In genomic region chr10:105417845-105418383, GRCm38 (mm10) we compare ENCODE assay signal across 14 mouse cellular contexts.
DNase-seq lines count a peak whose midpoint lies in the region; ATAC-seq lines count a peak whose summit lies in the region.
"Had no signal": no experiment of that assay in that cellular context is flagged by ENCODE, and none has a peak within 500 bp of the region (broad histone marks: within the 10 kb centered on the region; RNA-seq: fewer than 3 reads in every experiment).

No protein-coding gene starts in this region.

- peak overlapping the region; percentile 0; the same call in 1 of the 2 replicates for H3K4me2 ChIP-seq in heart, embryonic 15.5 days
- no peak overlapping the region for H3K4me2 ChIP-seq in neural tube, embryonic 15.5 days
- H3K4me2 ChIP-seq in liver, embryonic 12.5 days: peak overlapping the region; percentile 49
- no peak overlapping the region for H3K4me2 ChIP-seq in stomach, embryonic 15.5 days
- H3K4me2 ChIP-seq: forebrain, embryonic 12.5 days; midbrain, embryonic 12.5 days had no signal

- H3K4me3 ChIP-seq in heart, embryonic 15.5 days: no peak overlapping the region
- H3K4me3 ChIP-seq in neural tube, embryonic 15.5 days (replicated peaks): no peak overlapping the region
- H3K4me3 ChIP-seq in liver, embryonic 12.5 days: no peak overlapping the region
- no peak overlapping the region for H3K4me3 ChIP-seq in stomach, embryonic 15.5 days (replicated peaks)
- H3K4me3 ChIP-seq: forebrain, embryonic 12.5 days; midbrain, embryonic 12.5 days had no signal

- intact Hi-C loops in heart, postnatal 14 days (cut with DNase I): no loop called here

- H3K27me3 ChIP-seq in heart, embryonic 15.5 days: no peaks in the 10 kb centered on the region
- H3K27me3 ChIP-seq in neural tube, embryonic 15.5 days (replicated peaks): no peaks in the 10 kb centered on the region
- H3K27me3 ChIP-seq in liver, embryonic 12.5 days (replicated peaks): no peaks in the 10 kb centered on the region
- no peaks in the 10 kb centered on the region for H3K27me3 ChIP-seq in stomach, embryonic 15.5 days (replicated peaks)
- H3K27me3 ChIP-seq: midbrain, embryonic 12.5 days had no signal

- no peak for DNase-seq in heart, postnatal 14 days
- peak; percentile 10 for DNase-seq in neural tube, embryonic 10.5 days (ENCODE audit: extremely low spot score, low spot score)
- DNase-seq in urinary bladder, postnatal 14 days (ENCODE audit: low spot score): no peak
- no peak for DNase-seq in urinary bladder, adult 18-20 months (ENCODE audit: low spot score in 2 of 2)
- DNase-seq: cerebellum, postnatal 14 days; heart, postnatal 10 days; left cerebral cortex, postnatal 4 days; right cerebral cortex, adult 18-20 months had no signal

- no peak for ATAC-seq in heart, embryonic 15.5 days (replicated peaks; ENCODE audit: insufficient number of reproducible peaks, insufficient read depth, low FRiP score, low read depth)
- ATAC-seq in neural tube, embryonic 15.5 days (ENCODE audit: low FRiP score): no peak
- peak; percentile 92 for ATAC-seq in liver, embryonic 12.5 days
- ATAC-seq in stomach, embryonic 15.5 days (ENCODE audit: insufficient read depth, low FRiP score, low read depth): peak; percentile 82; the same call in 1 of the 2 replicates

- H3K27ac ChIP-seq in heart, embryonic 15.5 days: no peak overlapping the region
- no peak overlapping the region for H3K27ac ChIP-seq in neural tube, embryonic 15.5 days (replicated peaks)
- H3K27ac ChIP-seq in liver, embryonic 12.5 days: peak overlapping the region; percentile 92
- no peak overlapping the region for H3K27ac ChIP-seq in stomach, embryonic 15.5 days
- H3K27ac ChIP-seq: forebrain, embryonic 12.5 days; midbrain, embryonic 12.5 days had no signal

- 60% methylated on average over 15 of the region's 15 CpGs for whole genome bisulfite sequencing in heart, embryonic 15.5 days
- 78% methylated on average over 15 of the region's 15 CpGs for WGBS in neural tube, embryonic 15.5 days
- WGBS in liver, embryonic 12.5 days (ENCODE audit: insufficient replicate concordance): 38% methylated on average over 15 of the region's 15 CpGs
- WGBS in stomach, embryonic 15.5 days: 79% methylated on average over 15 of the region's 15 CpGs

- H3K36me3 ChIP-seq in heart, embryonic 15.5 days: no peaks in the 10 kb centered on the region
- peaks cover 4% of the 10 kb centered on the region; the same call in 1 of the 2 replicates for H3K36me3 ChIP-seq in neural tube, embryonic 15.5 days
- no peaks in the 10 kb centered on the region for H3K36me3 ChIP-seq in liver, embryonic 12.5 days
- H3K36me3 ChIP-seq in stomach, embryonic 15.5 days: no peaks in the 10 kb centered on the region
- H3K36me3 ChIP-seq: midbrain, embryonic 12.5 days had no signal

- H3K9ac ChIP-seq in heart, embryonic 15.5 days: no peak overlapping the region
- no peak overlapping the region for H3K9ac ChIP-seq in neural tube, embryonic 15.5 days (replicated peaks)
- no peak overlapping the region; the same call in none of the 2 replicates for H3K9ac ChIP-seq in liver, embryonic 12.5 days
- H3K9ac ChIP-seq in stomach, embryonic 15.5 days: no peak overlapping the region
- H3K9ac ChIP-seq: forebrain, embryonic 12.5 days; midbrain, embryonic 12.5 days had no signal

- no peaks in the 10 kb centered on the region for H3K4me1 ChIP-seq in heart, embryonic 15.5 days (replicated peaks)
- H3K4me1 ChIP-seq in neural tube, embryonic 15.5 days: no peaks in the 10 kb centered on the region
- H3K4me1 ChIP-seq in liver, embryonic 12.5 days: peaks cover 51% of the 10 kb centered on the region
- no peaks in the 10 kb centered on the region for H3K4me1 ChIP-seq in stomach, embryonic 15.5 days
- H3K4me1 ChIP-seq: forebrain, embryonic 12.5 days; midbrain, embryonic 12.5 days had no signal

- H3K9me3 ChIP-seq in heart, embryonic 15.5 days (replicated peaks): no peaks in the 10 kb centered on the region
- H3K9me3 ChIP-seq in neural tube, embryonic 15.5 days (replicated peaks): no peaks in the 10 kb centered on the region
- H3K9me3 ChIP-seq in liver, embryonic 12.5 days (replicated peaks): no peaks in the 10 kb centered on the region
- H3K9me3 ChIP-seq in stomach, embryonic 15.5 days: no peaks in the 10 kb centered on the region
- H3K9me3 ChIP-seq: forebrain, embryonic 12.5 days; midbrain, embryonic 12.5 days had no signal

Comparison
In these comparisons a context has a peak if more than half of its experiments do, and no peak if none do; other contexts are left out.
1. ATAC-seq: peak in liver, embryonic 12.5 days (single experiment) and stomach, embryonic 15.5 days (single experiment); none in heart, embryonic 15.5 days (single experiment) and neural tube, embryonic 15.5 days (single experiment).
2. H3K4me2 ChIP-seq: peak in heart, embryonic 15.5 days (single experiment) and liver, embryonic 12.5 days (single experiment); none in neural tube, embryonic 15.5 days (single experiment) and stomach, embryonic 15.5 days (single experiment).